Mouse (Mus musculus) gastrocnemius, adult 8-10 months (tissue): ENCODE measurements around the gene Rph3al. TPM values are rescaled to one million over a fixed set of nuclear protein-coding genes. Genes with fewer than 3 reads are reported as not detected.

Experiments used
- DNase-seq, 2 experiments: peaks; one replicate each; pipeline ENCODE4 v3.0.0; 2022; ENCODE audit warnings: low spot score in 2 of 2
- total RNA-seq, 4 experiments: library from RNA; stranded (reverse); gene quantifications; 2 replicates each; pipeline ENCODE4 v1.2.4; 2022

Gene Rph3al
- total RNA-seq, 4 experiments from 2014 or later = 14.1 to 17.5 (median 14.9) TPM

DNA sequence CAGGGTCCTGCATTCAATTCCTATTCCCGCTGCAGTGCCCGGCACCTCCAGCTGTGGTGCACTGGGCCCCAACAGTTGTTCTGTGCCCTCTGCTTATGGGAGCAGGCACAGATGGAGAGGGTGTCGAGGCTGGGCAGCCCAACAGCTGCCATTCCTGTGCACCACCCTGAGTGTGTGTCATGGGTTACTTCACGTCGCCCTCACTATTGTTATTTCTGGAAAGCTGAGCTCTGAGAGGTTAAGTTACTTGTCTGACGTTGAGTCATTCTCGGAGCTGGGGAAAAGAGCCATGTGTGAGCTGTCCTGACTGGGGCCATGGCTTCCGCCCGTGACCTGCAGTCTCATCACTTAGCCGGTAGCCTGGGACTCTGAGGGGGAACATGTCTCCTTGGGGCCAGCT lies 125.1 kb downstream of the Rph3al start:
- DNase-seq = no peak

DNA sequence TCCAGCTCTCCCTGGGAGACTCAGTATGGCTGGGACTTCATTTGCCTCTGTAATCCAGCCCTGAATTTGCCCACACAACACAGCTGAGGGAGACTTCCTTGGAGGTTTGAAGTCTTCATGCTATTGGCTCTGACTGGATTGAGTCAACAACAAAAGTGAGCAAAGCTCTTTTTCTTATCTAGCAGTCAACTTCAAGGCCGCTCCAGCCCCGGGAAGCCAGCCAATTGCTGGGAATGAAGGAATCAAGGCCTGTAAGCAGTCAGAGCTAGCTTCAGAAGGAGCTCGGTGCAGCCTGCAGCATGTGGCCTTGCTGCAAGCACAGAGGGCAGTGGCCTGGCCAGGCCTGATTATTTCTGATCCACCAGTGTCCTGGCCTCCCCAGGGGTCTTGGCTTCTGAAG lies 126.3 kb downstream of the Rph3al start:
- peak; percentile 25 to 55 for DNase-seq

DNA sequence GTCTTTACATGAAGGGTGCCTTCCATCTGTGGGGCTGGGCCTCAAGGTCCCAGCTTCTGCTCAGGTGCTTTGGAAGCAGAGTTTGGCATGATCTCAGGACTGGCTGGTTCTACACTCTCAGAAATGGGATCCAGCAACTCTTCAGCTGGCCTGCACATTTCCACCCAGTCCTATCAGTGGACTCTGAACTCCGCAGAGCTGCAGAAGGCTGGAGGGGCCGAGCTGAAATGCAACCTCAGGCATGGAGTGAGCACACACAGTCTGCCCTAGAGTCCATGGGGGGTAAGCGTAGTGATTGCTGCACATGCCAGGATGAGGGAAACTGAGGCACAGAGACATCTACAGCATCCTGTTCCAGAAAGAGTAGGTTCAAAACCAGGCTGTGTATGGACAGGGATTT lies 127.7 kb downstream of the Rph3al start:
- DNase-seq = no peak

DNA sequence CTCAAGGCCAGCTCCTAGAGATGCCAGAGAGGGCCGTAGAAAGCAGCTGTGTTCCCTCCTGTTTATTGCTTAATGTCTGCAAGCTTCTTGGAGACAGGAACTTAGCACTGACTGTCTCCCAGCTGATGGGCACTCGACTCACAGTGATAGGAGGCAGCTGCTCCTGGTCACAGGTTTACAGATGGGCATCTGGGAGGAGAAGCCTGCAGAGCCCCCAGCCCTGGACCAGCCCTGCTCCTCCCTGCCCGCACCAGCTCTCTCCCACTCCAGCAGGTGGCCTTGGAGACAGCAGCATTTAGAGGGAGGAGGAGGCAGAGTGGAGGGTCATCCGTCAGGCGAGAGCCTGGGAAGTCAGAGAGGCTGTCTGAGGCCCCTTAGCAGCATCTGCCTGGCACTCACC lies 130.7 kb downstream of the Rph3al start:
- DNase-seq = no peak

DNA sequence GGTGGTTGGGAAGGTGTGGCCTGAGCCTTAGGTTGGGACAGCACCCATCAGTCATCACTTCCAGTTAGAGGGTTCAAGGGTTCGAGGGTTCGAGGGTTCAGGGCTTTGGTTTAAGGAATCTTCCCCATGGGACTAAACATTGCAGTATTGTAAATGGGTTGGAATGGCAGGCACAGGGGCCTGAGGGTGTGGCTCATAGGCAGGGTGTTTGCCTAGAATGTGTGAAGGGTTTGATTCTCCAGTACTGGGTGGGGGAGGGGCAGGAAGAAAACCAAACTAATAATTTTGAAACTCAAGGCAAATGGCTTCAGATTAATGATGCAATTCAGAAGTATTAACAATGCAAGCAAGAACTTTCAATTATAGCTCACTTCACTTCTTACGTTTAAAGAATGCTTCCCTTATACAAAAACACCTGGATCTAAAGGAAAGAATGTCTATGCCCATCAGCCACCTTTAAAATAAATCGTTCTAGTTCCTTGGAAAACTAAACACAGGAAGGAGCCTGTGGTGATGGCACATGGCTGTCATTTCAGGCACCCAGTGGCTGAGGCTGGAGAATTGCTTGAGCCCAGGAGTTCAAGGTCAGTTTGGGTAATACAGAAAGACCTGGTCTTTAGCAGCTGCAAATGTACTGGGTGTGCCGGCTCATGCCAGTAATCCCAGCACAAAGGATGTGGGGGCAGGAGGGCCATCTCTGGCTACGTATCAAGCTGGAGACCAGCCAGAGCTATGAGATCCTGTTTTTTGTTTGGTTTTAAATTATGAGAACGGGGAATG lies 136.3 kb downstream of the Rph3al start:
- no peak for DNase-seq

DNA sequence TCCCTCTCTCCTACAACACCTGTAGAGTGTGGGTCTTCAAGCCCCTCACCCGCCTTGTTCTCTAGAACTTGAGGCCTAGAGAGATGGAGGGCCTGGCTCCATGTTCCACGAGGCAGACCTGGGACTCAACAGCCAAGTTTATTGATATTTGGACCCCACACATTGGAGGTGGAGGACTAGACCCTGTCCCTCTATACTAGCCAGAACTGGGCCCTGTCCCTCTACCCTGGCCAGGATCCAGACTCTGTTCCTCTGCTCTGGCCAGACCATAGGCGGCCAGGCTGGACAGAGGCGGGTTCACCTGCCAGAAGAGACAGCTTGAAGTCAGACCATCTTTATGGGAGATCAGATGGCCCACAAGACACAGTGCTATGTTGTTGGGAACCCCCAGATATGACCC lies 136.9 kb downstream of the Rph3al start:
- DNase-seq = no peak

DNA sequence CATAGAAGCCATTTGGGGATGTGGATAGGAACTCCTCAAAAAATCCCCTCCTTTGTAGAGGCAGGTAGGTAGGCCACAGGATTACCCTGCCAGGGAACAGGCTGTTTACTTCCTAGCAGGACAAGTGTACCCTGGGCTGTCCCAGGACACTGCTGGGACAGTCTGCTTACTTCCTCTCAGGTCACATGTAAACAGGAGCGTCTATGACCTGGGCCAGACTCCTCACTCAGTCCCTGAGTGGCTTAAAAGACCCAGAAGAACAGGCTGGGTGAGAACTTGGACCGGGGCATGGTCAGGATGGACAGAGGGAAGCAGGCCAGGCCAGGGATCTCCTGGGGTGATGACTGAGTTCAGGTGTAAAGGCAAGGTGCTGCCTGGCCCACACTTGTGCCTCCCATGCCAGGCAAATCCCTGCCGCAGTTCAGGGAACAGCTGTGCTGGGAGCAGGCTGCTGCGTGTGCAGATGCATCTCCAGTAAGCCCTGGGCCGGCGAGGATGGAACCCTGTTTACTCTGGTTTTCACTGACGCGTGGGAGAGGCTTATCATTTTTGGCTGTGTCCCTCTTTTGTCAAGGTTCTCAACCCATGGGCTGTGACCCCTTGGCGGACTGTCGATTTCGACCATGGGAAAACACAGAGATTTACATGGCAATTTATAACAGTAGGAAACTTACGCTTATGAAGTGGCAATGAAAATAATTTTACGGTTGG lies 141.5 kb downstream of the Rph3al start:
- no peak for DNase-seq

DNA sequence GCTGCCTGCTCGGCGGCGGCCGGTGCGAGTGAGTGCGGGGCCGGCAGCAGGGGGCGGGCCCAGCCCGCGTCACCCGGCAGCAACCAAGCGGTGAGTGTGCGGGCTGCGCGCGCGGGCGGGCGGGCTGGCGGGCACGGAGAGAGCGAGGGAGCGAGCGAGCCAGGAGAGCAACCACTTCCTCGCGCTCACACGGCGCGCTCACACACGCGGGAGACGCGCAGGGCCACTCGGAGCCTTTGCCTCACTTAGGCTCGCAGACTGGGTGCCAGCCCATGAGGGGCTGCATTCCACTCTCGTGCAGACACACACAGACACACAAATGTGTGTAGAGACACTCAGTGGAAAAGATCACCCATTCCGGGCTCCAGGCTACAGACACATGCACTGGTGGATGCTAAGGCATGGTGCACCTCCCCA lies 142.2 kb downstream of the Rph3al start, which contains the start of gene Doc2b:
Doc2b (minus strand) TSS at position 21 of the 417 bp plus-strand sequence.
- DNase-seq = no peak

DNA sequence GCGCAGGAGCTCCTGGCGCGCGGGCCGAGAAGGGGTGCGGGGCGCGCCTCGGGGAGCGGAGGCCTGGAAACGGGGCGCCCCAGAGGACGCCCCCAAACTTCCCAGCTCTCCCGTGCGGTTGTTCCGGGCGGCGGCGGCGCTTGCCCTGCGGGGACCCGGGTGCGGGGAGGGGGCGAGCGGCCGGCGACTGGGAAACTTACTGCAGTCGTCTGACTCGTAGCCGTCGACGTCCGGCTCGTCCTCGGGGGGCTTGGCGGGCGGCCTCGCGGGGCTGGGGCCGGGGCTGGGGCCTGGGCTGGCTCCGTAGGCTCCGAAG lies 142.9 kb downstream of the Rph3al start:
- no peak for DNase-seq

DNA sequence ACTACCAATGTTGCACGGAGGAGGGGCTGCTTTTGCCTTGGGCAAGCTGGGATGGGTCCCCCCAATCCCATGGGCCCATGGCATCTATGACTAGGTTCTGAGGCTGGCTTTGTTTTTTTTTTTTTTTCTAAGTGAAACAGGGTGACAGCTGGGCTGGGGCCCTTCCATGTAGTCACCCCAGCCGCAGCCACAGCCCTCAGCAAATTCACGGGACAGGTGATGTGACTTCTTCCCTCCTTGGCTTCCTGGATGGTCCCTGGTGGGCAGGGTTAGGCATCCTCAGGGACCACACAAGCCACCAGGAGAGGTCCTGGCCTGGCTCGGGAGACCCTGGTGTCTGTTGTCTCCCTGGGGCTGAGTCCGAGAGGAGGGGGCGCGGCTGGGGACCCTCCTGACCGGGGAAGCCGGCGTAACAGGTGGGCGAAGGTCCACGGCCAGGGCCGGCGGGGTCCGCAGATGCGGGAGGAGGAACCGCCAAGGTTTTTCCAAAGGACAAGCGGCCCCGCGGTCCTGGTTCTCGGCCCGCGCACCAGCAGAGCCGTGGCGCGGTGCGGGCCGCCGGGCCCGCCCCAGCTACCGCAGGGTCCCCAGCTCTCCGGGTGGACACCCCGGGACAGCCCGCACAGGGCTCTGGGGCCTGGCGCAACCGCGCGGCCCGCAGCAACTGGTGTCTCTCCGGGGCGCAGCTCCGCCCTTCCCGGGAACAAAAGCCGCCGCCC lies 143.5 kb downstream of the Rph3al start:
- DNase-seq = no peak

DNA sequence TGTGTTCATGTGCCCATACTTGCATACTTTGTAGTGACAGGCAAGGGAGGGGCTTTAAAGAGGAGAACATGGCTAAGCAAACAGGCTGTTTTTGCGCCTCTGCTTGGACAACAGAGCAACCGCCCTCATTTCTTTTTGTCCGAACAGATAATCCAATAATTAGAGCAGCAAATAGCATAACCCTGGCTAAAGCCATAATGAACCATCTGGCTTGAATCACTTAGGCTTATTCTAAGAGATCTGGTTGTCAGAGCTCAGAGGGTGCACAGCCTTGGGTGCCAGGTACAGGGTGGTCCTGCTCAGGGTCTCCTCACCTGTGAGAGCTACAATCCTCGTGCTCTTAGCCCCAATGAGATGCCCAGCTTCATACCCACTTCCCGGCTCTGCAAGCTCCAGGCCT lies 144.9 kb downstream of the Rph3al start:
- no peak for DNase-seq

DNA sequence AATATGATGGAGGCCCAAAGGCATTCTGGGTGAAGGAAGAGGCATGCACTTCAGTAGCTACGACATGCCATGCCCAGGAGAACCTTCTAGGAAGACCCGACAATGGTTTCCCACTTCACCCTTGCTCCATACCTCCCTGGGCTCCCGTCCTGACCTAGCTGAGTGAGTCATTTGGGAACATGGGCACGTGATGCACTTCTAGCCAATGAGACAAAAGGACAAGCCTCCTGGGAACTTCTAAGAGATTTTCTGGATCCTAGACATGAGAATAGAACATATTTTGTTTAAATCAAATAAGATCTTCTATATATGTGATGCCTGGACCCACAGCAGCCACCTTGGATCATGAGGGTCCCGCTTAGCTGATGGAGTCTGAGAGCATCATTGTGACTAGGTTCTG lies 145.7 kb downstream of the Rph3al start:
- DNase-seq = no peak

DNA sequence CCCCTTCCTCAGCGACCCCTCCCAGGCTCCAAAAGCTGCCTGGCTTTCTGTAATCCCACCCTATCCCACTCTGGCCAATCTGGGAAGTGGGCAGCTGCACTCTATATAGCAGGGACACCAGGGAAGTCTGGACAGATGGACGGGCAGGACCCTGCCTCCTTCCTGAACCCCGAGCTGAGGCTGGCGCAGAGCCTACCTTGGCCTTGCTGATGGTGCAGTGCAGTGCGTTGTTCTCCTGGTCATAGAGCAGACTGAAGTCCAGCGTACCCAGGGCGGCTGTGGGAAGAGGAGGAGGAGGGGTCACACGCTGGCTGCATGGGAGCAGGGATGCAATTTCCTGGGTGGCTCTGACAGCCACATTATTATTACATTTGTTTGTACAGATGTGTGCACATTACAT lies 152.3 kb downstream of the Rph3al start:
- no peak for DNase-seq

DNA sequence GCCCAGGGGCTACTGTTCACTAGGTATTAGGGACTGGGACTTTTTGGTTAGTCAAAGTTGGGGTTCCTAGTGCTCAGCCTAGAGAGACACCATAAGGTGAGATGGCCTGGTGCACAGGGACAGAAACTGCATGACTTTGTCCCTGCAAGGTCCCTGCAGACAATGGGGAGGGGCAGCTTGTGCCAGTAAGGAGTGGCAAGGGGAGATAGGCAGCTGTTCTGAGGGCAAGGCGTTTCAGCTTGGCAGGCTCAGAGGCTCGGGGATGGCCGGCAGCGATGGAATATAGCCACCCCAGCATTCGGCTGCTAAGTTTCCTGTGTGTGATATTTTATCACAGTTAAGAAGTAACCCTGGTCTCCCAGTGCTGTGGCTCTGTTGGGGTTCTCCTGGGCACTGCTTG lies 154.4 kb downstream of the Rph3al start:
- DNase-seq = no peak

DNA sequence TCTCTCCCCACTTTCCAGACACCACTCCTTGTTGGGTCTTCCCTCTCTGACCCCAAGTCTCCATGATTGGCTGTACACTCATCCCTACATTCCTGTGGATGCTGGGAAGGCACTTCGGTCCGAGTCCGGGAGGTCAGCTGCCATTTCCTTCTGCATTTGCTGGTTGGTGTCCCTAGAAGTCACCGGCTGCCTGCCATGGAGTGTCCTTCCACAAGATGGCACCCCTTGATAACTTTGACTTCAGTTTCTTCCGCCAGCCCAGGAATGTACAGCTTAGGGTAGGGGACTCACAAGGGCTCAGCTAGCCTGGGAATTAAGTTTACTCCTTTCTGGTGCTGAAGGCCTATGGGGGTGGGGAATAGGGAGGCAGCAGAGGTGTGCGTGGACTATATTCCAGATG lies 156.3 kb downstream of the Rph3al start:
- DNase-seq = peak; percentile 42 to 48

Other genes starting within 250 kb of the Rph3al start
- gene Ywhae, start 205.6 kb downstream of the Rph3al start, total RNA-seq = 100 to 1,000 TPM; 440 to 558 (median 522) TPM
- gene Doc2b, start 142.4 kb downstream of the Rph3al start, total RNA-seq = 1 to 10 TPM in 2 of 4 experiments, under 1 TPM in 2; 0.41 to 1.4 (median 0.78) TPM
- gene 1700016K19Rik, start 61.5 kb upstream of the Rph3al start, total RNA-seq = not detected
- gene Rflnb, start 89.4 kb upstream of the Rph3al start, total RNA-seq = 10 to 100 TPM in 1 of 4 experiments, 1 to 10 TPM in 3; 7.4 to 13.4 (median 9.2) TPM
- 10 to 100 TPM; 19.6 to 22.5 (median 21.5) TPM for gene Vps53, start 241.2 kb upstream of the Rph3al start, total RNA-seq
- gene Fam57a, start 241.2 kb upstream of the Rph3al start, total RNA-seq = 1 to 10 TPM in 2 of 4 experiments, under 1 TPM in 2; 0.88 to 2.3 (median 1.1) TPM